Mouse (Mus musculus): ENCODE data around the gene Cep19. TPM values are rescaled to one million over a fixed set of nuclear protein-coding genes. Genes with fewer than 3 reads are reported as not detected.

The Cep19 gene
- total and polyA plus RNA-seq, 3 experiments: 7.1 to 8.7 TPM; not detected in 1

- no peak overlapping the region for H3K4me3 ChIP-seq (ENCODE audit: control insufficient read depth in 1 of 2, insufficient read depth in 1 of 2, low read depth in 2 of 2, low read length in 2 of 2)
- no peak for TF ChIP-seq SMC3 (IDR thresholded peaks at IDR 0.05; ENCODE audit: low read depth, low read length)
- TF ChIP-seq EP300 (IDR thresholded peaks at IDR 0.05; ENCODE audit: low read depth in 1 of 2, low read length in 2 of 2): peak in 1 of 2 experiments; percentile 65; a peak in 2 of 4 replicates
- TF ChIP-seq TCF12 (IDR thresholded peaks at IDR 0.05; ENCODE audit: low read depth, low read length): peak; percentile 57; the same call in 1 of the 2 replicates
- peak; percentile 86 for TF ChIP-seq ETS1 (IDR thresholded peaks at IDR 0.05; ENCODE audit: low read depth, low read length)
- TF ChIP-seq SIN3A (IDR thresholded peaks at IDR 0.05; ENCODE audit: low read length): peak; percentile 23; the same call in 1 of the 2 replicates
- no peak for TF ChIP-seq UBTF (IDR thresholded peaks at IDR 0.05; ENCODE audit: borderline replicate concordance, insufficient read depth, low read depth, low read length)
- no peak for TF ChIP-seq TBP (IDR thresholded peaks at IDR 0.05; ENCODE audit: low read depth, low read length)
- no peak for TF ChIP-seq RAD21 (IDR thresholded peaks at IDR 0.05; ENCODE audit: low read depth, low read length)
- TF ChIP-seq GATA1 (IDR thresholded peaks at IDR 0.05; ENCODE audit: low read depth, low read length): peak; percentile 68
- peak; percentile 29; the same call in 1 of the 2 replicates for TF ChIP-seq MAFK (IDR thresholded peaks at IDR 0.05; ENCODE audit: borderline replicate concordance, low read depth, low read length)
- peak; percentile 98 for TF ChIP-seq RCOR1 (IDR thresholded peaks at IDR 0.05; ENCODE audit: low read depth, low read length)
- peaks cover 0 to 7% of the 10 kb centered on the region in 2 experiments; a peak in 2 of 4 replicates for H3K4me1 ChIP-seq (ENCODE audit: control insufficient read depth in 1 of 2, insufficient read depth in 2 of 2, low read length in 2 of 2)
- H3K9me3 ChIP-seq (replicated peaks; ENCODE audit: insufficient read depth, low read length): no peaks in the 10 kb centered on the region
- peak; percentile 41 for DNase-seq (ENCODE audit: low read depth, low spot score)
- H3K36me3 ChIP-seq (ENCODE audit: control insufficient read depth in 1 of 2, insufficient read depth in 2 of 2, low read length in 2 of 2): peaks cover 0 to 5% of the 10 kb centered on the region in 2 experiments; a peak in 2 of 4 replicates
- H3K27me3 ChIP-seq (ENCODE audit: control insufficient read depth in 1 of 2, insufficient read depth in 2 of 2, low read length in 2 of 2): no peaks in the 10 kb centered on the region
- H3K79me2 ChIP-seq (ENCODE audit: control insufficient read depth, insufficient read depth, low read length, poor library complexity): no peaks in the 10 kb centered on the region
- H3K9ac ChIP-seq (ENCODE audit: control insufficient read depth, low read depth, low read length, poor library complexity, severe bottlenecking): no peak overlapping the region
- H3K27ac ChIP-seq (ENCODE audit: control insufficient read depth, low read depth, low read length): no peak overlapping the region
Observed at GRCm38 (mm10) chr16:32107342-32108045, 7.9 kb downstream of the Cep19 start.

GRCm38 (mm10) chr16:32108170-32108569, 8.6 kb downstream of the Cep19 start:
- Histone ChIP-seq H3K79me2 (ENCODE audit: control insufficient read depth, insufficient read depth, low read length, poor library complexity) (no peaks in the 10 kb centered on the region), H3K4me1 (ENCODE audit: control insufficient read depth in 1 of 2, insufficient read depth in 2 of 2, low read length in 2 of 2) (peaks cover 0 to 11% of the 10 kb centered on the region in 2 experiments; a peak in 2 of 4 replicates), H3K9me3 (replicated peaks; ENCODE audit: insufficient read depth, low read length) (no peaks in the 10 kb centered on the region), H3K27me3 (ENCODE audit: control insufficient read depth in 1 of 2, insufficient read depth in 2 of 2, low read length in 2 of 2) (no peaks in the 10 kb centered on the region), H3K27ac (ENCODE audit: control insufficient read depth, low read depth, low read length) (no peak overlapping the region), H3K9ac (ENCODE audit: control insufficient read depth, low read depth, low read length, poor library complexity, severe bottlenecking) (no peak overlapping the region), H3K4me3 (ENCODE audit: control insufficient read depth in 1 of 2, insufficient read depth in 1 of 2, low read depth in 2 of 2, low read length in 2 of 2) (no peak overlapping the region), H3K36me3 (ENCODE audit: control insufficient read depth in 1 of 2, insufficient read depth in 2 of 2, low read length in 2 of 2) (peaks cover 0 to 7% of the 10 kb centered on the region in 2 experiments; a peak in 2 of 4 replicates)
- peak in 1 of 3 experiments; percentile 16; a peak in 1 of 6 replicates for TF ChIP-seq CTCF (IDR thresholded peaks at IDR 0.05 in 2 of 3, conservative IDR thresholded peaks at IDR 0.05 in 1 of 3; ENCODE audit: control insufficient read depth in 1 of 3, insufficient read depth in 1 of 3, low read depth in 2 of 3, low read length in 3 of 3, poor library complexity in 1 of 3, severe bottlenecking in 1 of 3)
- no peak for TF ChIP-seq JUND (IDR thresholded peaks at IDR 0.05; ENCODE audit: low read depth, low read length)
- no peak for DNase-seq (ENCODE audit: low read depth, low spot score)

- Histone ChIP-seq H3K27ac (ENCODE audit: control insufficient read depth, low read depth, low read length) (no peak overlapping the region), H3K9ac (ENCODE audit: control insufficient read depth, low read depth, low read length, poor library complexity, severe bottlenecking) (no peak overlapping the region), H3K4me3 (ENCODE audit: control insufficient read depth in 1 of 2, insufficient read depth in 1 of 2, low read depth in 2 of 2, low read length in 2 of 2) (no peak overlapping the region), H3K9me3 (replicated peaks; ENCODE audit: insufficient read depth, low read length) (no peaks in the 10 kb centered on the region), H3K79me2 (ENCODE audit: control insufficient read depth, insufficient read depth, low read length, poor library complexity) (no peaks in the 10 kb centered on the region), H3K36me3 (ENCODE audit: control insufficient read depth in 1 of 2, insufficient read depth in 2 of 2, low read length in 2 of 2) (peaks cover 0 to 7% of the 10 kb centered on the region in 2 experiments; a peak in 2 of 4 replicates), H3K4me1 (ENCODE audit: control insufficient read depth in 1 of 2, insufficient read depth in 2 of 2, low read length in 2 of 2) (peaks cover 0 to 12% of the 10 kb centered on the region in 2 experiments; a peak in 2 of 4 replicates), H3K27me3 (ENCODE audit: control insufficient read depth in 1 of 2, insufficient read depth in 2 of 2, low read length in 2 of 2) (no peaks in the 10 kb centered on the region)
- DNase-seq (ENCODE audit: low read depth, low spot score): no peak
- no peak for TF ChIP-seq HCFC1 (IDR thresholded peaks at IDR 0.05; ENCODE audit: low read depth, low read length)
- TF ChIP-seq GATA1 (IDR thresholded peaks at IDR 0.05; ENCODE audit: low read depth, low read length): no peak
- no peak for TF ChIP-seq ZNF384 (IDR thresholded peaks at IDR 0.05; ENCODE audit: low read depth, low read length)
- no peak for TF ChIP-seq CHD1 (IDR thresholded peaks at IDR 0.05; ENCODE audit: low read depth, low read length)
- no peak for TF ChIP-seq POLR2A (IDR thresholded peaks at IDR 0.05; ENCODE audit: control insufficient read depth in 1 of 2, insufficient read depth in 1 of 2, low read depth in 1 of 2, low read length in 2 of 2, poor library complexity in 1 of 2)
Observed at GRCm38 (mm10) chr16:32108578-32108977, 9.0 kb downstream of the Cep19 start.
